Mouse (Mus musculus) B cell, adult (primary cell): ENCODE results near the gene OR5BS1P. TPM values are rescaled to one million over a fixed set of nuclear protein-coding genes. Genes with fewer than 3 reads are reported as not detected.

ENCODE experiments used
- total RNA-seq: library from RNA; stranded (reverse); gene quantifications from 4 replicates; pipeline ENCODE4 v1.2.4, GENCODE M21; 2023; ENCODE audit not compliant: inconsistent age

The OR5BS1P gene
- not detected in 4 replicates for total RNA-seq

GRCm38 (mm10) chr15:98469596-98469995 is at the start of gene OR5BS1P:
OR5BS1P (plus strand) TSS chr15:98469896.

GRCm38 (mm10) chr15:98430925-98431324 is 38.8 kb upstream of the OR5BS1P start, which contains the start of gene Olfr282:
Olfr282 (plus strand) TSS chr15:98431225.

GRCm38 (mm10) chr15:98452288-98452687 is 17.4 kb upstream of the OR5BS1P start, which contains the start of gene Olfr281:
Olfr281 (plus strand) TSS chr15:98452588.

DNA sequence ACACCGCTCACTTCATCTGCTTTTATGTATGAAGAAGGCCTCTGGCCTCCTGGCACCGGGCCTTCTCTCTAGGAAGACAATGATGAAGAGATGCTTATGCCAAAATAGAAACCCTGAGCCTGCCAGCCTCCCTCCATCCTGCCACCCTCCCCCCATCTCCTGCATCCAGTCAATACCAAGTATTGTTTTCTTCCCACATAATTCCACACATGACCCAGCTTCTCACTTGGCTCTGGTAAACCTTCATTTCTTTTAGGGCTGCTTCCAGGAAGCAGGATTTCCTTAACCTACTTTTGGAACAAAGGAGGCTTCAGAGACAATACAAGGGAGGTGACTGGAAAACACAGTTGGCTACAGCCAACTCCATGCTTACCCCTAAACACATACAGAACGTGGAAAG is 13.0 kb downstream of the OR5BS1P start, which contains the start of gene Lalba:
Lalba (minus strand) TSS at position 21 of the 400 bp plus-strand sequence.

GRCm38 (mm10) chr15:98492102-98492501 is 22.4 kb downstream of the OR5BS1P start, which contains the start of gene Olfr279:
Olfr279 (plus strand) TSS chr15:98492402.

Other genes with a start within 250 kb of the OR5BS1P start
- not detected in 4 replicates for gene Gm44579, start 248.9 kb upstream of the OR5BS1P start, total RNA-seq
- gene Olfr287, start 248.8 kb upstream of the OR5BS1P start, total RNA-seq = not detected in 4 replicates
- gene Olfr286, start 235.4 kb upstream of the OR5BS1P start, total RNA-seq = not detected in 4 replicates
- gene H1fnt, start 212.6 kb upstream of the OR5BS1P start, total RNA-seq = not detected in 4 replicates
- not detected in 4 replicates for gene Zfp641, start 173.7 kb upstream of the OR5BS1P start, total RNA-seq
- gene Olfr285, start 152.5 kb upstream of the OR5BS1P start, total RNA-seq = not detected in 4 replicates
- gene Olfr284, start 128.9 kb upstream of the OR5BS1P start, total RNA-seq = not detected in 4 replicates
- gene Olfr283, start 89.0 kb upstream of the OR5BS1P start, total RNA-seq = not detected in 4 replicates
- not detected in 4 replicates for gene Olfr282, start 38.7 kb upstream of the OR5BS1P start, total RNA-seq
- not detected in 4 replicates for gene Olfr281, start 17.3 kb upstream of the OR5BS1P start, total RNA-seq
- 0.93 TPM in 1 of 4 replicates, not detected in the others for gene Lalba, start 12.8 kb downstream of the OR5BS1P start, total RNA-seq
- not detected in 4 replicates for gene Olfr279, start 22.5 kb downstream of the OR5BS1P start, total RNA-seq
- 70.2 to 77.7 TPM (median 72.9 TPM) in 4 replicates for gene Kansl2, start 64.4 kb downstream of the OR5BS1P start, total RNA-seq
- gene Ccnt1, start 101.0 kb downstream of the OR5BS1P start, total RNA-seq = 128 to 168 TPM (median 160 TPM) in 4 replicates
- gene 4930415O20Rik, start 101.1 kb downstream of the OR5BS1P start, total RNA-seq = not detected in 4 replicates
- 1.5 to 2.6 TPM (median 2.3 TPM) in 4 replicates for gene Adcy6, start 140.2 kb downstream of the OR5BS1P start, total RNA-seq
- not detected in 4 replicates for gene Cacnb3, start 160.9 kb downstream of the OR5BS1P start, total RNA-seq
- 129 to 154 TPM (median 140 TPM) in 4 replicates for gene Ddx23, start 193.0 kb downstream of the OR5BS1P start, total RNA-seq
- gene Rnd1, start 207.6 kb downstream of the OR5BS1P start, total RNA-seq = 0.63 to 1.6 TPM in 2 of 4 replicates, not detected in the others
- gene Ccdc65, start 238.3 kb downstream of the OR5BS1P start, total RNA-seq = not detected in 4 replicates